Mouse (Mus musculus): ENCODE measurements around the gene Tbx21.

Tbx21 gene

GRCm38 (mm10) chr11:97114671-97115601 is at the start of gene Tbx21:
Gene Tbx21 (minus strand): TSS chr11:97115331.
- DNase-seq: peak; percentile 52

DNA sequence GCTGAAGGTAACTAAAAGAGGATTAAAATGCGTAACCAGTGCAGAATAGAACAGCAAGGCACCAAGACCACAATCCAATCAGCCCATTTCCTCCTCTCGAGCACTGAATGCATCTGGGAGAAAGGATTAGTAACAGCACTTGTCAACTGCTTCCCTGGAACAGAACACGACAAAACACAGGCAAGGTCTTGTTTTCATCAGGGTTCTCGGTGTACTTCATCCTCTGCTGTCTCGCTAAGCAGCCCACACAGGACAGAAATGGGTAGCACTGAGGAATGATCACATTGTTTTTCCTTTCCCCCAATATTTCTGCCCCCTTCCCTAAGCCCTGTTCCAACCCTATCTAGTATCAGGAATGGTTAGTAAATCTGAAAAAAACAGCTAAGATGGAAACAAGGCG is 45.2 kb upstream of the Tbx21 start:
- DNase-seq: no peak

- no peak for DNase-seq
Observed at GRCm38 (mm10) chr11:97156999-97157398, 41.9 kb upstream of the Tbx21 start.

- DNase-seq: peak; percentile 29
Observed at GRCm38 (mm10) chr11:97152662-97153287, 37.6 kb upstream of the Tbx21 start.

DNA sequence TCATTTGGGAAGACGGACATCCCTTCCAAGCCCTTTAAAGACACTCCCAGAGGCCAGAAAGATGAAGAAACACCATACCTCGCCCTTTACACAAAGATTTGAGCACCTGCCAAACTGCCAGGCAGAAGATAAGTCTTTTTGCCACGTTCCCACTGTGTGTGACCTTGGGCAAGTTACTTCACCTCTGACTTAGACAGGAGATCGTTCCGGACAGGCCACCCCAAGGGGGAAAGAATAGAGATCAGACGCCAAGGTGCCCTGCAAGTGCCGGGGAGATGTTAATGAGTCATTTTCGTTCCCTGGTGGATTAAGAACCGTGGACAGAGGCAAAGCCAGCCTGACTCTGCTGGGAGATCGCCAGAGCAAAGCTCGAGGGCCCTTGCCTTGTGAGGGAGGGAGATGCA is 36.9 kb upstream of the Tbx21 start:
- DNase-seq: no peak

GRCm38 (mm10) chr11:97151343-97151801 is 36.2 kb upstream of the Tbx21 start, which contains the start of gene Tbkbp1:
Gene Tbkbp1 (minus strand): TSS chr11:97151495.
- DNase-seq: no peak

DNA sequence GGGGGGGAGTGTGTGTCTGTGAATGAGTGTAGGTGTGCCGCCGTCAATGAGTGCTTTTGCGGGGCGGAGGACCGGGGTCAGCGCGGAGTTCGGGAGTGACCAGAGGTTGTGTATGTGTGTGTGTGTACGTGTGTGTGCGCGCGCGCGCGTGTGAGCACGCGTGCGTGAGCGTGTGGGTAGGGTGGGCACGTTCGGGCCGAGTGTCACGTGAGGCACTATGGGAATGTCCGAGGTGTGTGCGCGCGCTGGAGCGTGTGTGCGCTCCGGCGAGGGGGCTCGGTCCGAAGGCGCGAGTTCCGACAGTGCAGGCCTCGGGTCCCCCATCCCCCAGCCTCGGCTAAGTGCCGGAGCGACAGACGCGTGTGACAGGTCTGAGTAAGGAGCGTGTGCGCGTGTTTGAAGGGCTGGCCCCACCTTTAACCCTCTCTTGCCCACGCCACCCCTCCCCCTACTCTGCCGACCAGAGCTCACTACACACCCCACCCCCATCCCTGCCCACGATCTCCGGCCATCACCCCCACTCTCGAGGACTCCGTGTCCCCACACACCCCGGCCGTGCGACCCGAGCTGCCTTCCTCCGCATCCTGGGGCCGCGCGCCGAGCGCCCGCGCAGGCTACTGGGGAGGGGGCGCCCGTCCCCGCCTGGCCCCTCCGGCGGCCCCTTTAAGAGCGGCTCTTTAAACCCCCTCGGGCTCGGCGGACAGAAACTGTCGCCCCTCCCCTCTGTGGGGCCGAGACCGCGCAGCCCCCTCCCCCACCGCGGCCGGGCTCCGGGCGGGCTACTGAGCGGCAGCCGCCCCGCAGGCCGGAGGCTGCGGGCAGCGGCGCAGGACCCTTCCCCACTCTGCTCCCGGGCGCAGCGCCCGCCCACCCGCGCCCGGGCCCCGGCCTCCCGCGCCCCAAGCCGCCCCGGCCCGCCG is 35.5 kb upstream of the Tbx21 start:
- DNase-seq: no peak

DNA sequence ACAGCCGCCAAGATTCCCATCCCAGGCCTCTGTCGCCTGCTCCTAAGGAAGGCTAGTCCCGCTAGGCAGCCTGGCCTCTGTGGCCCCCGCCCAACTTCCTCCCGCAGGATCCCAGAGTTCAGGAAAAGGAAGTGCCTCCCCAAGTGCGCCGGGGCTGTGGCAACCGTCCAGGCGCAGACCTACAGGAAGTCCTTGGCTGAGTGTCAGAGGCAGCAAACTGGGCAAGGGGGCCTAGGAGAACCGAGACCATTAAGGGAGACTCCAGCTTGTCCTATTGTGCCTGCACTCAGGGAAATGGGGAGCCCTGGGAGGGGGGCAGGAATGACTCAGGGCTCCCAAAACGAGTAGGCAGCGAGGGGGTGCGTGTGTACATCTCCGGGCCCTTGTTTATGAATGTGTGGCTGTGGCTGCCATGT is 34.9 kb upstream of the Tbx21 start:
- peak; percentile 23 for DNase-seq

DNA sequence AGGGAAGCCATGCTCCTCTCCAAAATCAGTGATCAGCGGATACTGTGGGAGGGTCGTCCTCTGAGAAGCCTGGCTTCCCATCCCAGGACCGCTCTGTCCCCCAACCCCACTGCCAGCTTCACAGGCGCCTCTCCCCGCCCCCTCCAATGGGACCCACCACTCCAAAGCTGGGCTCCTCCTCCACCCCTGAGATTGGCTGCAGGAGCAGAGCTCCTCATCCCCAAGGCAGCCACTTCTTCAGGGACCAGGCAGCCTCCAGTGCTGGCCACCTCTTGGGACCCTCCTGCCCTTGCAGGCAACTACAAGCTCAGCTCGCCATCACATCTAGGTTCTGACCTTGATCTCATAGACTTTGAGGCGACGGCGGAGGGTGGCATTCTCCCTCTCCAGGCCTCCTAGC is 33.9 kb upstream of the Tbx21 start:
- DNase-seq: no peak

DNA sequence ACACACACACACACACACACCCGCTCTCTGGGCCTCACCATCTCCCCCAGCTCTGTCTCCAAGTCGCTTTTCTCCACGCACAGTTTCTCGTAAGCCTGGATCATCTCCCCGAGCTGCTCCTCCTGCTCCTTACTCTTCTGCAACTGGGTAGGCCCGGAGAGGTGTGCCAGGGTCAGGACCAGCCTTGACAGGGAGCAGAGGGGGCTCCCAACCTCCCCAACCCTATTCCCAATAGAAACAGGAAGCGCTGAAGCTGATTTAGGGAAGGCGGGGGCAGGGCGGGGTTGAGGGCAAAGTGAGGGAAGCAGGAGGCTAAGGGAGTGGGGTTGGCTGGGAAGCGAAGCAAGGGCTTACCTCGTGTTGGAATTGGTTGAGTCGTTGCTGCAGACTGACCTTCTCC is 33.5 kb upstream of the Tbx21 start:
- no peak for DNase-seq

- no peak for DNase-seq
Observed at GRCm38 (mm10) chr11:97147333-97147732, 32.2 kb upstream of the Tbx21 start.

- DNase-seq: peak; percentile 78
Observed at GRCm38 (mm10) chr11:97146724-97147123, 31.6 kb upstream of the Tbx21 start.

DNA sequence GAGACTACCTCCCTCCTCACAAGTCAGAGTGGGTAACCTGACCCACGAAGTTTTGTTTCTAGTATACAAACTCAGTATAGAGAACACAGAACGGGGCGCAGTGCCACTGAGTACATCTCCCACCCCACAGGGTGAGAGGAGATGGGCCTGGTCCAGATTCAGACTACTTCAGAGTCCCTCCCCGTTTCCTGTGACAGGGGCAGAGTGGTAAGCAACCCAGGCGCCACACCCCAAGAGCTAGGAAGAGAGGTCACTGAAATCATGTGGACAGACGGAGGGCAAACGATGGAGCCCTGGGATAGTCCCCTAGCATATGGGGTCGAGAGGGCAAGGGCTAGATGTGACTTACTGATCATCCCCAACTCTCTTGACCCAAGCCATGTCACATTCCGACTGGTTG is 30.8 kb upstream of the Tbx21 start:
- DNase-seq: no peak

DNA sequence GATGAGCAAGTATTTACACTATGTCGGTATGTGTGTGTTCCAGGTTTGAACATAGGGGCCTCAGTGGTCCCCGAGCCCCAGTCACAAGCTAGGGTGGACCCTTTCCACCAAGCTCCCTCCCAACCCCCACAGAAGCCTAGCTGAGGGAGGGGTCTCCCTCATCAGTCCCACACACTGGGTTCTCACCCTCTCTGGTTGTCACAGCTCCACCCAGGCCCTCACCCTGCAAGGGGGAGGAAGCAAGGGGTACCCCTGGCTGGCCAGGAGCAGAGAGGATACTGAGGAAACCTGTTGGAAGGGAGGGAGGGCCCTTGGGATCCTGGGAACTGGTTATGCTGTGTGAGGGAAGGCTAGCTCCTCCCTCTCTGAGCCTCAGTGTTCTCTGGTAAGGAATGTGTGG is 30.2 kb upstream of the Tbx21 start:
- no peak for DNase-seq

GRCm38 (mm10) chr11:97143196-97143900 is 28.2 kb upstream of the Tbx21 start:
- DNase-seq: peak; percentile 25

- peak; percentile 35 for DNase-seq
Observed at GRCm38 (mm10) chr11:97142159-97142608, 27.1 kb upstream of the Tbx21 start.

- DNase-seq: peak; percentile 10
Observed at GRCm38 (mm10) chr11:97140811-97141210, 25.7 kb upstream of the Tbx21 start.

- DNase-seq: no peak
Observed at GRCm38 (mm10) chr11:97139256-97139655, 24.1 kb upstream of the Tbx21 start.

GRCm38 (mm10) chr11:97138554-97139226 is 23.6 kb upstream of the Tbx21 start:
- DNase-seq: no peak

GRCm38 (mm10) chr11:97133270-97133669 is 18.1 kb upstream of the Tbx21 start:
- no peak for DNase-seq

- no peak for DNase-seq
Observed at GRCm38 (mm10) chr11:97132185-97132584, 17.1 kb upstream of the Tbx21 start.

DNA sequence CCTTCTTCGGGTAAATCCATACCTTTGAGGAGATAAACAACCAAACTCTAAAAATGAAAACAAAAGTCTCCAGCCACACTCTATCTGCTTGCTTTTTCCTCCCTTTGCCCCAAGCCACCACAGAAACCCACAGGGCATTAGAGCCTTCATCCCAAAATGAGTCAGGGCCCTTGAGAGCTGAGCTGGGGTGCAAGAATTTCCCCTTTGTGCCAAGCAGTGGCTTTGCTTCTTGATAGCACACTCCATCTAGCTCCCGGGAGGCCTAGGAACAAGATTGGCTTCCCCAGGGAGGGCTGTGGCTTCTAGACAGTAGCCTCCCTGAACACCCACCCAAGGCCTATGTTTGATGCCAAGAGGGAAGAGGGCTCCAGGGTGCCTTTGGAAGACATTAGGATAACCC is 16.6 kb upstream of the Tbx21 start:
- no peak for DNase-seq

Data from thymus, postnatal 25 days (tissue).